Mouse (Mus musculus) stomach, postnatal 0 days (tissue): Measurements from ENCODE around the gene Tmem108.

Source experiments
- CTCF ChIP-seq: IDR thresholded peaks from 2 replicates; pipeline ENCODE4 v1.5.1; 2016; ENCODE audit warnings: antibody characterized with exemption, low read depth, mild to moderate bottlenecking, moderate library complexity
- EP300 ChIP-seq: optimal IDR thresholded peaks from 2 replicates; pipeline ENCODE3; 2016; ENCODE audit warnings: antibody characterized with exemption

GRCm38 (mm10) chr9:103729716-103730115 lies 31.9 kb downstream of the Tmem108 start:
- TF ChIP-seq CTCF = no peak
- no peak for TF ChIP-seq EP300
